Mouse (Mus musculus): ENCODE data around the gene Ryr3. TPM values are rescaled to one million over a fixed set of nuclear protein-coding genes. Genes with fewer than 3 reads are reported as not detected.

Ryr3 gene
- polyA plus RNA-seq, 1 experiment from 2014 or later: 1.5 TPM

- Histone ChIP-seq H3K27me3 (replicated peaks; ENCODE audit: control insufficient read depth, insufficient read depth, low read length) (no peaks in the 10 kb centered on the region), H3K9ac (ENCODE audit: low read depth, low read length) (no peak overlapping the region), H3K4me3 (ENCODE audit: low read length) (no peak overlapping the region), H3K36me3 (ENCODE audit: control insufficient read depth, insufficient read depth, low read length) (no peaks in the 10 kb centered on the region), H3K27ac (ENCODE audit: low read length) (no peak overlapping the region), H3K9me3 (ENCODE audit: control insufficient read depth, low read length) (no peaks in the 10 kb centered on the region), H3K4me2 (ENCODE audit: low read depth, low read length) (no peak overlapping the region), H3K4me1 (ENCODE audit: control insufficient read depth, insufficient read depth, low read length) (no peaks in the 10 kb centered on the region)
- ATAC-seq: no peak
- WGBS: 87% methylated on average over 11 of the region's 11 CpGs
Measured at GRCm38 (mm10) chr2:112630669-112631068, 586.2 kb downstream of the Ryr3 start.

GRCm38 (mm10) chr2:112625156-112625555, 591.7 kb downstream of the Ryr3 start:
- H3K36me3 ChIP-seq (ENCODE audit: control insufficient read depth, insufficient read depth, low read length): no peaks in the 10 kb centered on the region
- no peak overlapping the region for H3K4me3 ChIP-seq (ENCODE audit: low read length)
- H3K27me3 ChIP-seq (replicated peaks; ENCODE audit: control insufficient read depth, insufficient read depth, low read length): no peaks in the 10 kb centered on the region
- 68% methylated on average over 3 of the region's 3 CpGs for WGBS
- H3K9ac ChIP-seq (ENCODE audit: low read depth, low read length): no peak overlapping the region
- no peak overlapping the region for H3K27ac ChIP-seq (ENCODE audit: low read length)
- ATAC-seq: peak; percentile 76
- no peaks in the 10 kb centered on the region for H3K4me1 ChIP-seq (ENCODE audit: control insufficient read depth, insufficient read depth, low read length)
- H3K9me3 ChIP-seq (ENCODE audit: control insufficient read depth, low read length): no peaks in the 10 kb centered on the region
- H3K4me2 ChIP-seq (ENCODE audit: low read depth, low read length): no peak overlapping the region

GRCm38 (mm10) chr2:112617206-112617605, 599.7 kb downstream of the Ryr3 start:
- Histone ChIP-seq H3K4me3 (ENCODE audit: low read length) (no peak overlapping the region), H3K27ac (ENCODE audit: low read length) (no peak overlapping the region), H3K36me3 (ENCODE audit: control insufficient read depth, insufficient read depth, low read length) (no peaks in the 10 kb centered on the region), H3K9me3 (ENCODE audit: control insufficient read depth, low read length) (no peaks in the 10 kb centered on the region), H3K4me1 (ENCODE audit: control insufficient read depth, insufficient read depth, low read length) (peaks cover 3% of the 10 kb centered on the region; the same call in 1 of the 2 replicates), H3K4me2 (ENCODE audit: low read depth, low read length) (no peak overlapping the region), H3K9ac (ENCODE audit: low read depth, low read length) (no peak overlapping the region), H3K27me3 (replicated peaks; ENCODE audit: control insufficient read depth, insufficient read depth, low read length) (no peaks in the 10 kb centered on the region)
- ATAC-seq: no peak
- 38% methylated on average over 3 of the region's 3 CpGs for WGBS

GRCm38 (mm10) chr2:112614375-112614774, 602.5 kb downstream of the Ryr3 start:
- no peak overlapping the region for H3K9ac ChIP-seq (ENCODE audit: low read depth, low read length)
- H3K27me3 ChIP-seq (replicated peaks; ENCODE audit: control insufficient read depth, insufficient read depth, low read length): no peaks in the 10 kb centered on the region
- no peak for ATAC-seq
- peaks cover 3% of the 10 kb centered on the region; the same call in 1 of the 2 replicates for H3K4me1 ChIP-seq (ENCODE audit: control insufficient read depth, insufficient read depth, low read length)
- no peaks in the 10 kb centered on the region for H3K9me3 ChIP-seq (ENCODE audit: control insufficient read depth, low read length)
- H3K36me3 ChIP-seq (ENCODE audit: control insufficient read depth, insufficient read depth, low read length): no peaks in the 10 kb centered on the region
- no peak overlapping the region for H3K4me2 ChIP-seq (ENCODE audit: low read depth, low read length)
- H3K4me3 ChIP-seq (ENCODE audit: low read length): no peak overlapping the region
- H3K27ac ChIP-seq (ENCODE audit: low read length): no peak overlapping the region
- WGBS: 91% methylated on average over 7 of the region's 7 CpGs

GRCm38 (mm10) chr2:112612628-112613027, 604.3 kb downstream of the Ryr3 start:
- 76% methylated on average over 3 of the region's 3 CpGs for WGBS
- Histone ChIP-seq H3K4me3 (ENCODE audit: low read length) (no peak overlapping the region), H3K9ac (ENCODE audit: low read depth, low read length) (no peak overlapping the region), H3K4me1 (ENCODE audit: control insufficient read depth, insufficient read depth, low read length) (peaks cover 3% of the 10 kb centered on the region; the same call in 1 of the 2 replicates), H3K27ac (ENCODE audit: low read length) (no peak overlapping the region), H3K4me2 (ENCODE audit: low read depth, low read length) (no peak overlapping the region), H3K27me3 (replicated peaks; ENCODE audit: control insufficient read depth, insufficient read depth, low read length) (no peaks in the 10 kb centered on the region), H3K9me3 (ENCODE audit: control insufficient read depth, low read length) (no peaks in the 10 kb centered on the region), H3K36me3 (ENCODE audit: control insufficient read depth, insufficient read depth, low read length) (no peaks in the 10 kb centered on the region)
- ATAC-seq: no peak

GRCm38 (mm10) chr2:112606536-112606935, 610.4 kb downstream of the Ryr3 start:
- Histone ChIP-seq H3K9me3 (ENCODE audit: control insufficient read depth, low read length) (no peaks in the 10 kb centered on the region), H3K4me2 (ENCODE audit: low read depth, low read length) (no peak overlapping the region), H3K27ac (ENCODE audit: low read length) (no peak overlapping the region), H3K36me3 (ENCODE audit: control insufficient read depth, insufficient read depth, low read length) (no peaks in the 10 kb centered on the region), H3K4me1 (ENCODE audit: control insufficient read depth, insufficient read depth, low read length) (no peaks in the 10 kb centered on the region), H3K27me3 (replicated peaks; ENCODE audit: control insufficient read depth, insufficient read depth, low read length) (no peaks in the 10 kb centered on the region), H3K4me3 (ENCODE audit: low read length) (no peak overlapping the region), H3K9ac (ENCODE audit: low read depth, low read length) (no peak overlapping the region)
- 87% methylated on average over 3 of the region's 3 CpGs for WGBS
- no peak for ATAC-seq

- no peak for ATAC-seq
- WGBS: 71% methylated on average over 8 of the region's 8 CpGs
- Histone ChIP-seq H3K4me1 (ENCODE audit: control insufficient read depth, insufficient read depth, low read length) (no peaks in the 10 kb centered on the region), H3K36me3 (ENCODE audit: control insufficient read depth, insufficient read depth, low read length) (no peaks in the 10 kb centered on the region), H3K4me3 (ENCODE audit: low read length) (no peak overlapping the region), H3K27ac (ENCODE audit: low read length) (no peak overlapping the region), H3K4me2 (ENCODE audit: low read depth, low read length) (no peak overlapping the region), H3K9me3 (ENCODE audit: control insufficient read depth, low read length) (no peaks in the 10 kb centered on the region), H3K27me3 (replicated peaks; ENCODE audit: control insufficient read depth, insufficient read depth, low read length) (no peaks in the 10 kb centered on the region), H3K9ac (ENCODE audit: low read depth, low read length) (no peak overlapping the region)
Measured at GRCm38 (mm10) chr2:112602487-112602886, 614.4 kb downstream of the Ryr3 start.

- Histone ChIP-seq H3K9ac (ENCODE audit: low read depth, low read length) (no peak overlapping the region), H3K4me2 (ENCODE audit: low read depth, low read length) (no peak overlapping the region), H3K4me1 (ENCODE audit: control insufficient read depth, insufficient read depth, low read length) (no peaks in the 10 kb centered on the region), H3K36me3 (ENCODE audit: control insufficient read depth, insufficient read depth, low read length) (no peaks in the 10 kb centered on the region), H3K27me3 (replicated peaks; ENCODE audit: control insufficient read depth, insufficient read depth, low read length) (no peaks in the 10 kb centered on the region), H3K9me3 (ENCODE audit: control insufficient read depth, low read length) (no peaks in the 10 kb centered on the region), H3K27ac (ENCODE audit: low read length) (no peak overlapping the region), H3K4me3 (ENCODE audit: low read length) (no peak overlapping the region)
- WGBS: 75% methylated on average over 10 of the region's 10 CpGs
- ATAC-seq: no peak
Measured at GRCm38 (mm10) chr2:112600222-112600621, 616.7 kb downstream of the Ryr3 start.

- Histone ChIP-seq H3K27ac (ENCODE audit: low read length) (no peak overlapping the region), H3K27me3 (replicated peaks; ENCODE audit: control insufficient read depth, insufficient read depth, low read length) (no peaks in the 10 kb centered on the region), H3K4me1 (ENCODE audit: control insufficient read depth, insufficient read depth, low read length) (no peaks in the 10 kb centered on the region), H3K4me3 (ENCODE audit: low read length) (no peak overlapping the region), H3K9me3 (ENCODE audit: control insufficient read depth, low read length) (no peaks in the 10 kb centered on the region), H3K4me2 (ENCODE audit: low read depth, low read length) (no peak overlapping the region), H3K9ac (ENCODE audit: low read depth, low read length) (no peak overlapping the region), H3K36me3 (ENCODE audit: control insufficient read depth, insufficient read depth, low read length) (no peaks in the 10 kb centered on the region)
- no peak for ATAC-seq
- 73% methylated on average over 1 of the region's 1 CpGs for WGBS
Measured at GRCm38 (mm10) chr2:112597064-112597463, 619.8 kb downstream of the Ryr3 start.

GRCm38 (mm10) chr2:112596415-112596814, 620.5 kb downstream of the Ryr3 start:
- 75% methylated on average over 5 of the region's 5 CpGs for WGBS
- H3K4me1 ChIP-seq (ENCODE audit: control insufficient read depth, insufficient read depth, low read length): no peaks in the 10 kb centered on the region
- ATAC-seq: no peak

More at GRCm38 (mm10) chr2:112596415-112596814, 620.5 kb downstream of the Ryr3 start:
- no peaks in the 10 kb centered on the region for H3K9me3 ChIP-seq (ENCODE audit: control insufficient read depth, low read length)
- H3K9ac ChIP-seq (ENCODE audit: low read depth, low read length): no peak overlapping the region
- no peaks in the 10 kb centered on the region for H3K27me3 ChIP-seq (replicated peaks; ENCODE audit: control insufficient read depth, insufficient read depth, low read length)
- no peak overlapping the region for H3K4me3 ChIP-seq (ENCODE audit: low read length)
- H3K27ac ChIP-seq (ENCODE audit: low read length): no peak overlapping the region
- H3K36me3 ChIP-seq (ENCODE audit: control insufficient read depth, insufficient read depth, low read length): no peaks in the 10 kb centered on the region
- H3K4me2 ChIP-seq (ENCODE audit: low read depth, low read length): no peak overlapping the region

All from intestine, embryonic 16.5 days (tissue).